Mouse (Mus musculus): ENCODE measurements around the gene Ppp1r16b.

GRCm38 (mm10) chr2:158762339-158762738 is 97.1 kb downstream of the Ppp1r16b start:
- TF ChIP-seq CTCF (IDR thresholded peaks at IDR 0.05; ENCODE audit: control insufficient read depth, insufficient read depth, insufficient read length) (no peak), MYOG (IDR thresholded peaks at IDR 0.05; ENCODE audit: control insufficient read depth, extremely low read depth, insufficient read length) (no peak), MAX (IDR thresholded peaks at IDR 0.05) (no peak), USF1 (IDR thresholded peaks at IDR 0.05; ENCODE audit: low read depth) (no peak), FOSL1 (IDR thresholded peaks at IDR 0.05; ENCODE audit: insufficient read depth, low read length, poor library complexity, severe bottlenecking) (no peak)

All from C2C12 (cell line).